Mouse (Mus musculus) midbrain, embryonic 14.5 days (tissue): Measurements from ENCODE around the gene Vnn3. TPM values are rescaled to one million over a fixed set of nuclear protein-coding genes. Genes with fewer than 3 reads are reported as not detected.

ENCODE experiments used
- ATAC-seq: fragments of 200-750 bp; cut with Nextera tagmentation; 2 replicates; pipeline ENCODE4 v1.8.0; 2017; ENCODE audit warnings: moderate number of reproducible peaks, moderate library complexity; ENCODE audit not compliant: low FRiP score, low TSS enrichment
- DNase-seq: peaks from one replicate; pipeline ENCODE4 v3.0.0-alpha.2; 2015
- H3K27ac ChIP-seq: fragments of 300-500 bp; sonication (generic); replicated peaks from 2 replicates; pipeline ENCODE4 v1.5.1; 2014; ENCODE audit warnings: mild to moderate bottlenecking, low read depth, low read length, moderate library complexity
- H3K27me3 ChIP-seq: fragments of 300-500 bp; sonication (generic); 2 replicates; pipeline ENCODE4 v1.6.1; 2014; ENCODE audit warnings: low read length, control low read depth, mixed read lengths; ENCODE audit not compliant: control insufficient read depth, insufficient read depth
- H3K36me3 ChIP-seq: fragments of 300-500 bp; sonication (generic); 2 replicates; pipeline ENCODE4 v1.6.1; 2014; ENCODE audit warnings: low read length, control low read depth; ENCODE audit not compliant: control insufficient read depth, insufficient read depth
- H3K4me1 ChIP-seq: fragments of 300-500 bp; sonication (generic); 2 replicates; pipeline ENCODE4 v1.6.1; 2014; ENCODE audit warnings: mild to moderate bottlenecking, antibody characterized with exemption, low read length, control low read depth; ENCODE audit not compliant: control insufficient read depth, insufficient read depth
- H3K4me2 ChIP-seq: fragments of 300-500 bp; sonication (generic); 2 replicates; pipeline ENCODE4 v1.6.1; 2014; ENCODE audit warnings: mild to moderate bottlenecking, low read length, moderate library complexity
- H3K4me3 ChIP-seq: fragments of 300-500 bp; sonication (generic); replicated peaks from 2 replicates; pipeline ENCODE4 v1.5.1; 2014; ENCODE audit warnings: low read depth, low read length
- H3K9ac ChIP-seq: fragments of 300-500 bp; sonication (generic); replicated peaks from 2 replicates; pipeline ENCODE4 v1.6.1; 2014; ENCODE audit warnings: mild to moderate bottlenecking, low read length, moderate library complexity
- H3K9me3 ChIP-seq: fragments of 300-500 bp; sonication (generic); 2 replicates; pipeline ENCODE4 v1.6.1; 2016; ENCODE audit warnings: low read length, control low read depth, mixed read lengths; ENCODE audit not compliant: control insufficient read depth
- WGBS: fragments of 180-500 bp; shearing (Covaris S2); extraction: QIAGEN DNeasy Blood & Tissue Kit; methylation state at CpG from one replicate; pipeline ENCODE4 v1.1.7; 2014; 5-methylcytosine and 5-hydroxymethylcytosine counted together
- polyA plus RNA-seq: library from polyadenylated mRNA; unstranded; fragments of >200 nt; fragmentation: Nextera tagmentation; extraction: Ambion mirVana; gene quantifications from 2 replicates; pipeline ENCODE4 v1.2.1, GENCODE M21; 2014

Gene Vnn3
- polyA plus RNA-seq, 1 experiment from 2014 or later, result not detected

DNA sequence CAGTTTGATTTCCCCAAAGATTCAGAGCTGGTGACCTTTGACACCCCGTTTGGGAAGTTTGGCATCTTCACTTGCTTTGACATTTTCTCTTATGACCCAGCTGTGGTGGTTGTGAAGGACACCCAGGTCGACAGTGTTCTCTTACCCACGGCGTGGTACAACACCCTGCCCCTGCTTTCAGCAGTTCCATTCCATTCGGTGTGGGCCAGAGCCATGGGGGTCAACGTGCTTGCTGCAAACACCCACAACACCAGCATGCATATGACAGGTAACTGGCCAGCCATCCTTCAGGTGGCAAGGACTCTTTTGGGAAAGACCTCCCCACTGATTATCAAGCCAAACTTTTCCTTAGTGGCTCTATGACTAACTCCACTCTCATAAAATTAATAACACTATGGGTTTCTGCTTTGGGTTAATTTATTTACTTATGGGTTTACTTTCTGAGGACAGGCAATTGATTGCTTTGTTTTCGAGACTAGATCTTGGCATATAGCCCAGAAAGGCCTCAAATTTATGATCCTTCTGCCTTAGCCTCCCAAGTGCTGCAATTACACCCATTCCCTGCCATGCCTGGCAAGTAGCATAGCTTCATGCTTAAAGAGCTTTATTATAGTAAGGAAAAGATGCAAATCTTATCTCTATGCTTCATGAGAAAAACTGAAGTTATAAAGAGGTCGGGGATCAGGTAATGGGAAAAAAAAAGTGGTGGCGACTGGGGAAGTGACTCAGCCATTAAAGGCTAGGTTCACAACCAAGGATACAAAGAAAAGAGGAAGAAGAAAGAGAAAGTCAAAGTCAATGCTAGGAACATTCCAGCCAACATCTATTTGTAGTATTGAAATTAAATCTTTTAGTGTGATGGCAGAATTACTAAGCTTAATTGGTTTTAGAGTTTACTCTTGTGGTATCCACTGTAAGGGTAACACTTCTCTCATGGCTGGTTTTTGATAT is 13.4 kb downstream of the Vnn3 start:
- Histone ChIP-seq H3K27me3 (no peaks in the 10 kb centered on the region), H3K4me3 (no peak overlapping the region), H3K36me3 (no peaks in the 10 kb centered on the region), H3K9ac (no peak overlapping the region), H3K4me2 (no peak overlapping the region), H3K9me3 (peaks cover 3% of the 10 kb centered on the region; the same call in 1 of the 2 replicates), H3K4me1 (no peaks in the 10 kb centered on the region), H3K27ac (no peak overlapping the region)
- no peak for DNase-seq
- ATAC-seq, result 0 out of 2 replicates have a peak, but pooled peaks have one; percentile 43
- WGBS, result 87% methylated on average over 9 of the region's 9 CpGs

DNA sequence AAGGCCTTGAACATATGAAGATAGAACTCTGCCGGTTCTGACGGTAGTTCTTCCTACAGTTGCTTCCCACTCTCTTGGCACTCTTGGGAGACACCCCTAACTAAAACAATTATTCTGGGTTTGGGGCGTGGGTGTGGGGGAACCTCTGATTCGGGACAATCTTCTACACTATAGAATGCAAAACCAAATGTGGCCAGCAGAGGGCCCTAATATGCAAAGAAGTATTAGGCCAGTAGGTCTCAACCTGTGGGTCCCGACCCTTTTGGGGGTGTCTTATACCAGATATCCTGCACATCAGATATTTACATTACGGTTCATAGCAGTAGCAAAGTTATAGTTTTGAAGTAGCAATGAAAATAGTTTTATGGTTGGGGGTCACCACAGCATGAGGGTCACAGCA is 29.4 kb downstream of the Vnn3 start:
- H3K4me1 ChIP-seq, result no peaks in the 10 kb centered on the region
- 92% methylated on average over 6 of the region's 6 CpGs for WGBS

DNA sequence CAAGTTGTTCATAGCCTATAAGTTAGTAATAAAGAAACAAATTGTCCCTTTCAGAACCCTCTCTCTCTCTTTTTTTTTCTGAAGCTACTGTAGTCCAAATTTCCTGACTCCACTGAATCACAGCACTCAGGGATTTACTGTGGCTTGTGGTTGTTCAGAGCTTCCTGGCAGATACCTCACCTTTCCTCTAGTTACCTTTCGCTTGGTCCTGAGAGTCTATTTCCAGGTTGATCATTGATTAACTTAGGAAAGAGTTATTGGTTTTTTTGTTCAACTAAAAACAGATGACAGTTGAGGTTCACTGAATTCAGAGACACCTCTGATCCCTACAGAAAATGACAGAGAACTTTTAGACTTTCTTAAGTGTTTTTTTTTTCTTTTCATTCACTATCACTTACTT is 33.6 kb downstream of the Vnn3 start:
- WGBS, result 97% methylated on average over 1 of the region's 1 CpGs
- Histone ChIP-seq H3K9ac (no peak overlapping the region), H3K4me1 (no peaks in the 10 kb centered on the region), H3K27ac (no peak overlapping the region), H3K4me3 (no peak overlapping the region), H3K36me3 (no peaks in the 10 kb centered on the region), H3K27me3 (no peaks in the 10 kb centered on the region), H3K9me3 (no peaks in the 10 kb centered on the region), H3K4me2 (no peak overlapping the region)
- DNase-seq (no peak), ATAC-seq (no peak)

More for the DNA sequence above, 29.4 kb downstream of the Vnn3 start:
- H3K27ac ChIP-seq, result no peak overlapping the region
- H3K9me3 ChIP-seq, result no peaks in the 10 kb centered on the region
- no peaks in the 10 kb centered on the region for H3K27me3 ChIP-seq
- H3K9ac ChIP-seq, result no peak overlapping the region
- no peak overlapping the region for H3K4me2 ChIP-seq
- no peaks in the 10 kb centered on the region for H3K36me3 ChIP-seq
- no peak for DNase-seq
- ATAC-seq, result no peak
- H3K4me3 ChIP-seq, result no peak overlapping the region

DNA sequence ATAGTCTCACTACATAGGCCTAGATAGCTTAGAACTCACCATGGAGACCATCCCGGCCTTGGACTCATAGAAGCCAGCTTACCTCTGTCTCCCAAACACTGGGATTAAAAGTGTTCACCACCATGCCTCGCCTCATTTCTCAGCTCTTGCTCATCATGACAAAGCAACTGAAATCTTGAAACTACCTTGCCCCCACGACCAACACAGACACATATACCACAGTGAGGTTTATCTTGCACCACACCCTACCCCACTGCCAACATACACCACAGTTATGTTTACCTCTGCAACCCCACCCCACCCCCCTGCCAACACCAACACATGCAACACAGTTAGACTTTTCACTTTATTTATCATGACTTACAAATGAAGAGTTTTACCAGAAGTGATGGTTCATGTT is 34.8 kb downstream of the Vnn3 start:
- no peak for ATAC-seq
- no peak overlapping the region for H3K9ac ChIP-seq
- no peak overlapping the region for H3K4me2 ChIP-seq
- no peaks in the 10 kb centered on the region for H3K27me3 ChIP-seq
- no peaks in the 10 kb centered on the region for H3K4me1 ChIP-seq
- no peaks in the 10 kb centered on the region for H3K9me3 ChIP-seq
- H3K4me3 ChIP-seq, result no peak overlapping the region
- no peak overlapping the region for H3K27ac ChIP-seq
- WGBS, result 75% methylated on average over 3 of the region's 3 CpGs
- DNase-seq, result no peak
- H3K36me3 ChIP-seq, result no peaks in the 10 kb centered on the region

DNA sequence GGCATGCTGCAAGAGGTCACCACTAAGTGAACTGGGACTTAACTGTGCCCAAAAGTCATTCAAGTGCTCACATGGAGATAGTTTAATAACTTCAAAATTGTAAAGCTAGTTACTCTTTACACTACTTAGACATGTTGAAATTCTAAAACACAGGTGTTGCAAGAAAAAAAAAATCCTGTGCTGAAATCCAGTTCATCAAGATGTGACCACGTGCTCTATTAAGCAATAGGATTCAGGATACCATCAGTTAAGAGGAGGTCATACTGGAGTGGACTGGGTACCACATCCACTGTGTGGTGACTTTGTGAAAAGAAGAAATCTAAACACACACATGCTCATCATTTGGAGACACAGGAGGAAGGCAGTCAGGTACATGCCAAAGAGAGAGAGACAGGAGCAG is 41.7 kb downstream of the Vnn3 start:
- ATAC-seq (no peak), DNase-seq (no peak)
- no peak overlapping the region for H3K4me2 ChIP-seq
- no peaks in the 10 kb centered on the region for H3K36me3 ChIP-seq
- no peaks in the 10 kb centered on the region for H3K27me3 ChIP-seq
- no peak overlapping the region for H3K9ac ChIP-seq
- H3K9me3 ChIP-seq, result no peaks in the 10 kb centered on the region
- no peak overlapping the region for H3K27ac ChIP-seq
- no peak overlapping the region for H3K4me3 ChIP-seq
- H3K4me1 ChIP-seq, result no peaks in the 10 kb centered on the region
- WGBS, result 86% methylated on average over 1 of the region's 1 CpGs

DNA sequence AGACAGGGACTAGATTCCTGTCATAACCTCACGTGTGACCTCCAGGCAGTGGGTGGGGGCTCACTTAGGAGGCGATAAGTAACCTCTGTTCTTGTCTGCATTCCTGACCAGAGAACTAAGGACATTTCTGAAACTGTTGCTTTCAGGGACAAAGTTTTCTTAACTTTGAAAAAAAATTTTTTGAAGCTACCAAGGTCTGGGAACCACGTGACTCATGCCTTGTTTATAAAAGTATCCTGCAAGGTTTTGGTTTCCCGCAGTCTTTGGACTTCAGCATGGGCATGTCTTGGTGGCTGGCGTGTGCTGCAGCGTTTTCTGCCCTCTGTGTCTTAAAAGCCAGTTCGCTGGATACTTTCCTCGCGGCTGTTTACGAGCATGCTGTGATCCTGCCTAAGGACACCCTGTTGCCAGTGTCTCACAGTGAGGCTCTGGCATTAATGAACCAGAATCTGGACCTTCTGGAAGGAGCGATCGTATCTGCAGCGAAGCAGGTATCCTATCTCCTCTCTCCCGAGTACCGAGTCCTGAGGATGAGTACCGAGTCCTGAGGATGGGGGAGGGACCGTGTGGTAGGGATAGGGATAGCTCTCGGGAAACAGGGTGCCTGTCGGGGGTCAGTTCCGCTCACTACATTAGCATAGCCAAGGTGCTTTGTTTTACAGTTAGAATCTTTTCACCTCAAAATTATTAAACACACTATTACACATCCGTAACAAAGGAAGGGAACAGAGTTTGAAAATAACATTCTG is 43.5 kb downstream of the Vnn3 start, which contains the start of gene Vnn1:
Gene Vnn1 (plus strand): TSS at position 88 of the 749 bp plus-strand sequence.
- H3K36me3 ChIP-seq, result no peaks in the 10 kb centered on the region
- H3K4me1 ChIP-seq, result no peaks in the 10 kb centered on the region
- WGBS, result 49% methylated on average over 21 of the region's 21 CpGs
- H3K27me3 ChIP-seq, result no peaks in the 10 kb centered on the region
- DNase-seq (no peak), ATAC-seq (no peak)
- no peak within 1 kb of the TSS for H3K9ac ChIP-seq
- H3K9me3 ChIP-seq, result no peaks in the 10 kb centered on the region
- peak within 1 kb of the TSS; percentile 29; the same call in 1 of the 2 replicates for H3K4me2 ChIP-seq
- H3K27ac ChIP-seq, result no peak within 1 kb of the TSS
- no peak within 1 kb of the TSS for H3K4me3 ChIP-seq

DNA sequence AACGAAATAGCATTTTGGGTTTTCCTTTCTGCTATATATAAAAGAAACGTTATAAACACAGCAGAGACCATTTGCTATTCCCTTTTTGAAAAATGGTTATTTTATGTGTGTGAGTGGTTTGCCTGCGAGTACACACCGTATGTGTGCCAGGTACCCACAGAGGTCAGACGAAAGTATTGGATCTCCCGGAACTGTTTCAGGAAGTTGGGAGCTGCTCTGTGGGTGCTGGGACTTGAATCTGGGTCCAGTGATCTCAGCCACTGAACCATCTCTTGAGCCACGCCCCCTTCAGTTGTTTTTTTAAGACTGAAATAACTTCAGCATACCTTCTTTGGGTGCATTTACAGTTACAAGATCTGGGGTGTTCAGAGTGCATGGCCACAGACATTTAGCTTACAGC is 44.1 kb downstream of the Vnn3 start:
- Histone ChIP-seq H3K9ac (no peak overlapping the region), H3K4me2 (no peak overlapping the region), H3K4me3 (no peak overlapping the region), H3K4me1 (no peaks in the 10 kb centered on the region), H3K36me3 (no peaks in the 10 kb centered on the region), H3K9me3 (no peaks in the 10 kb centered on the region), H3K27ac (no peak overlapping the region), H3K27me3 (no peaks in the 10 kb centered on the region)
- 85% methylated on average over 7 of the region's 7 CpGs for WGBS
- no peak for ATAC-seq
- no peak for DNase-seq

DNA sequence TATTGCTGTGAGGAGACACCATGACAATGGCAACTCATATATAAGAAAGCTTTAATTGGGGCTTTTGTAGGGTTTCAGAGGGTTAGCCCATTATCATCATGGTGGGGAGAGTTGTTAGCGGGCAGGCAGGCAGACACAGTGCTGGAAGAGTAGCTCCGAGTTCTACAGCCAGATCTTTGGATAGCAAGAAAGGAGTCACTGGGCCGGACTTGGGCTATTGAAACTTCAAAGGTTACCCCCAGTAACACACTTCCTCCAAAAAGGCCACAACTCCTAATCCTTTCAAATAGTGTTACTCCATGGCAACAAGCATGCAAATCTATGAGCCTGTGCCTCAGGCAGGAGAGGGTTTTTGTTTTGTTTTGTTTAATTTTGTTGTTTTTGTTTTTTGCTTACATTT is 49.9 kb downstream of the Vnn3 start:
- Histone ChIP-seq H3K9me3 (no peaks in the 10 kb centered on the region), H3K4me3 (no peak overlapping the region), H3K4me2 (no peak overlapping the region), H3K4me1 (no peaks in the 10 kb centered on the region), H3K27me3 (no peaks in the 10 kb centered on the region), H3K27ac (no peak overlapping the region), H3K9ac (no peak overlapping the region), H3K36me3 (no peaks in the 10 kb centered on the region)
- ATAC-seq, result no peak
- peak; percentile 8 for DNase-seq
- 16% methylated on average over 3 of the region's 3 CpGs for WGBS
